Mouse (Mus musculus): ENCODE data around the gene Rbbp7. TPM values are rescaled to one million over a fixed set of nuclear protein-coding genes. Genes with fewer than 3 reads are reported as not detected.

Gene Rbbp7
- total RNA-seq (2014; fragmentation: Nextera tagmentation) (185 and 255 TPM in 2 replicates), total RNA-seq (2017) (276 and 296 TPM in 2 replicates)

DNA sequence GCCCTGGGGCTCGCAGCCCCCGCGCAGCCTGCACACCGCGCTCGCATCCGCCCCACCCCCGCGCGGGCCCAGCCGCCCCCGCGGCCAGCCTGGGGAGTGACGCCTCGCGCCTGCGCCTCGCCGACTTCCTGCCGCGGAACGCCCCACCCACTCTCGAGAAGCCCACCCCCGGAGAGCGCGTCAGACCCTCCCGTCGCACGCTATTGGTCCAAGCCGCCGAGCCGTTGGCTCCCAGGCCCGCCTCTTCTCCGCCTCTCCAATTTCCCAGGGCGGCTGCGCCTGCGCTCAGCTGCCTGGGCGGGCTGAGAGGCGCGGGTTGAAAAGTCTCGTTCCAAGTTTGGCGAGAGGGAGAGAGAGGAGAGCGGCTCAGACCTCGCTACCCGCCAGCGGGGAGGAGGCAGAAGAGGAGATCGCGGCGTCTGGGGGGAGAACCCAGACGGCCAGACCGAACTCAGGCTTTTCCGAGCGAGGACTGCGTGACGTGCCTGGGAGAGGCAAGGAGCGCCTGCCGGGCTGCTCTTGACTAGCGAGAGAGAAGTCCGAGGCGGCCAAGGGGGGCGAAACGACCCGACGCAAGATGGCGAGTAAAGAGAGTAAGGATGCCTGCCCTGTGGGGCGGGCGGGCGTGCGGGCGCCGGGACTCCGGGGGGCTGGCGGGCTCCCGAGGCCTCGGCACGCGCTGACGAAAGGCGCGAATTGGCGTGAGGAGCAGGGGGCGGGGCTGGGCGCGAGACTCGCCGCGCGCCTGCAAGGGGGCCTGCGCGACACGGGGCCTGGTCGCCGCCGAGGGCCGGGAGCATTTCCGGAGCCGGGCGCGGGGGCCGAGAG lies at the start of gene Rbbp7:
Rbbp7 (plus strand) TSS at position 288 of the 828 bp plus-strand sequence.
- ATAC-seq (replicated peaks; ENCODE audit: poor library complexity, severe bottlenecking) = peak; percentile 84

DNA sequence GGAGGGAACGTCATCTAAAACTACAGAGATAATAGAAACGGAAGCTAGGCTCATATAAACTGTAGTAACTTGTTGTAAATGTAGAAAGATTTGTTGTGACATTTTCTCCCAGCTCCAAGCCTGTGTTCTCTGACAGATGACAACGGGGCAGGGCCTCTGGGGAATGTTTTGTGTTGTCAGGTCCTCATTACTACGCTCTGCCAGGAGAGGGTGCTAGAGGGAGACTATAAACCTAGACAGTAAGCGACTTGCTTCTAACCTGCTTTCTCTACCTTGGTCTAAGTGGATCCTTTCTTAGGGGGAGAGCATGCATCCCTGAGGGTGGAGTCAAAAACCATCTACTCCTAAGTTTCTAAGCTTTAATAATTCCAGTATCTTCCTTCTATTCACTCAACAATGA lies 42.4 kb upstream of the Rbbp7 start:
- peak; percentile 93 for ATAC-seq (replicated peaks; ENCODE audit: poor library complexity, severe bottlenecking)

DNA sequence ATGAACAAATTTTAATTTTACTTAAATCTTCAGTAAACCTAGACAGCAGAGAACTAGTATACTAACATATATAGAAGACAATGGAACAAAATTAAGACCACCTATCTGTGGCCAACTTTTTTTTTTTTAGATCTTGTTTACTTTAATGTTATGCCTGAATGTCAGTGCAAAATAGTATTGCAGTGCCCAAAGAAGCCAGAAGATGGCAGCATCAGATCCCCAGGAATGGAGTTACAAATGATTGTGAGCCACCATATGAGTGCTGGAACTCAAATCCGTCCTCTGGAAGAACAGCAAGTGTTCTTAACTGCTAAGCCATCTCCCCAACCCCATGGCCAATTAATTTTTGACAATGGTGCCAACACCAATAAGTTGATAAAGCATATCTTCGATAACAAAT lies 40.6 kb upstream of the Rbbp7 start:
- ATAC-seq (replicated peaks; ENCODE audit: poor library complexity, severe bottlenecking) = peak; percentile 77

DNA sequence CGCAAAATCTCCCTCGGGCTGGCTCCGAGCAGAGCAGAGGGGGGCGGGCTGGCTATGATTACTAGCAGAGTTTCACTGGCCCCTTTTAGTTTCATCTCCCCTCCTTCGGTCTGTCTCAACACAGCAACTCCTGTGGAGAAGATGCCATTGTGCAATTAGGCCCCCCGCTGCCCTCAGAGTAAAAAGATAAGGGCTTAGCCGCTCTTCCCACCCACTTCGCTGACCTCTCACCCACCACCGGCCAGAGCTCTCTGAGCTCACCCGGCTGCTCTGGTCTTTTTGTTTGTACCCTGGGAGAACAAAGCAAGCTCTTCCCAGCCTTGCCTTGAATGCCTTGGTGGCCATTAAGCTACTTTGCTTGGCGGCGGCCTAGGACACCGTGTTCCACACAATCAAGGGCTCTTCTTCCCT lies 32.8 kb upstream of the Rbbp7 start:
- ATAC-seq (replicated peaks; ENCODE audit: poor library complexity, severe bottlenecking) = peak; percentile 63

GRCm38 (mm10) chrX:162727795-162728194 lies 32.4 kb upstream of the Rbbp7 start:
- no peak for ATAC-seq (replicated peaks; ENCODE audit: poor library complexity, severe bottlenecking)

GRCm38 (mm10) chrX:162728228-162728627 lies 32.0 kb upstream of the Rbbp7 start:
- no peak for ATAC-seq (replicated peaks; ENCODE audit: poor library complexity, severe bottlenecking)

- no peak for ATAC-seq (replicated peaks; ENCODE audit: poor library complexity, severe bottlenecking)
Observed at GRCm38 (mm10) chrX:162730031-162730430, 30.2 kb upstream of the Rbbp7 start.

DNA sequence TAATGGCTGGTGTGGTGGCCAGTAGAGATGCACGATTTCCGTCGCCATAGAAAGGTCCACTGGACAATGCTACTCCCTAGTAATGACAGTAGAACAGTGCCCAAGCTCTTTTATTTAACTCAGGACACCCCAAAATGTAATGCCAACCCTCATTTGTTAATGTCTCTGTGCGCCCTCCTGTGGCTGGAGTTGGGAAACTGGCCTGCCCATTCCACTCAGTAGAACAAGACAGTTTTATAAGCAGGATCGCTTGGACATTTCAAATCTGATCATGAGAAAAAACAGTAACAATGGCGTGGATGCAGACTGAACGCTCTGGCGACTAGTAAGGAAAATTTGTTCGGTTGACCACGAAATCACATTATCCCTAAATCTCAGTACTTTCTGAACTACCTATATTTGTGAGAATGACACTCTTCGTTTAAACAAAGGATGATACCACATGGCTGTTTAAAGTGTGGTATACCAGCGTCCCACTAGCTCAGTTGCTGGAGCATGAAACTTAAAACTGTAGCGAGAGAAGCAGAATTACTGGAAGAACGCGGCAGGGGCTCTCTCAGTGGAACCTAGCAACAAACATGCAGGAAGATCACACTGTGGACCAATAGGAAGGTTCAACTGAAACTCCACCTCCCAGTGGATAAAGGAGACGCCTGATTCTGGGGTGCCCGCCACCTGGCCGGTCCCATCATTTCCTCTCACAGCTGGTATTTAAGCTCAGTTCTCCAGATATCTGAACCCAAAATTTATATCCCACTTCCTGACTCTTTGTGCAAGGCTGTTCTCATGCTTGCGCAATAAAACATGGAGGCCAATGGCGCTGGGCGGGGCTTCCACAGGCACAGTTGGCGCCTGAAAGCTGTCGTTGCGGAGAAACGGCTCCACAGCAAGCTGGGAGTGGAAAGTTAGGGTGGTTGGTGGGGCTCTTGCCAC lies 24.9 kb upstream of the Rbbp7 start:
- peak; percentile 91 for ATAC-seq (replicated peaks; ENCODE audit: poor library complexity, severe bottlenecking)

GRCm38 (mm10) chrX:162736140-162736659 lies 24.0 kb upstream of the Rbbp7 start:
- ATAC-seq (replicated peaks; ENCODE audit: poor library complexity, severe bottlenecking) = peak; percentile 56

GRCm38 (mm10) chrX:162748696-162749420 lies 11.3 kb upstream of the Rbbp7 start:
- ATAC-seq (replicated peaks; ENCODE audit: poor library complexity, severe bottlenecking) = no peak

- peak; percentile 79 for ATAC-seq (replicated peaks; ENCODE audit: poor library complexity, severe bottlenecking)
Observed at GRCm38 (mm10) chrX:162752418-162752817, 7.8 kb upstream of the Rbbp7 start.

DNA sequence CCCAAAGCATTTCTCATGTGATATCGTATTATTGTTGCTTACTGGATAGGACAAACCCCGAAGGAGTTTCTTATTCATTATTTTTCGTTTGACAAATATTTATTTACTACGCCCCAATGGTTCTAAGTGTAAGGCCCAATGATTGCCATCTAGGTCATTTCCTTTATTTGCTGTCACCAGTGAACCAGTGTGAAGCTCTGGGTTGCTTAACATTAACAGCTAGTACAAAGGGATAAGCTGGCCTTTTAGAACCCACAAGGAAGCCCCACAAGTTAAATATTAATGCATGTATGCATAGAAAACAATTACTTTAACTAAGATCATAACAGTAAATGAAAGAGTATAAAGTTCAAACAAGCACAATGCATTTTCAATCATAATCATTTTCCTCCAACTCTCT lies 5.9 kb upstream of the Rbbp7 start:
- ATAC-seq (replicated peaks; ENCODE audit: poor library complexity, severe bottlenecking) = no peak

DNA sequence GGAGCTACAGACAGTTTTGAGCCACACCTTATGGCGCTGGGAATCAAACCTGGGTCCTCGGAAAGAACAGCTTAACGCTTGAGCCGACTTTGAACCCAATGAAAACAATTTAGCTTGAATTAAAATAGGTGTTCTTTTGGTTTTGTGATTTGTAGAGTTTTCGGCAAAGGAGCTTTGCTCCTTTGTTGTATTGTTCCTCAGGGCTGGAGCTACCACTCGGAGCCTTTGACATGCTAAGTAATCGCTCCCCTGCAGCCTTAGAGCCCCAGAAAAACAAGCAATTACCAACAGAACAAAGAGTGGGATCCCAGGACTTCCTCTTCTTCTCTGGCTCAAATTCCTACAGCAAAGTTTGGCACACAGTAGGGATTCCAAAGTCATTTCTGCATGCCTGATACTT lies 4.1 kb upstream of the Rbbp7 start:
- no peak for ATAC-seq (replicated peaks; ENCODE audit: poor library complexity, severe bottlenecking)

DNA sequence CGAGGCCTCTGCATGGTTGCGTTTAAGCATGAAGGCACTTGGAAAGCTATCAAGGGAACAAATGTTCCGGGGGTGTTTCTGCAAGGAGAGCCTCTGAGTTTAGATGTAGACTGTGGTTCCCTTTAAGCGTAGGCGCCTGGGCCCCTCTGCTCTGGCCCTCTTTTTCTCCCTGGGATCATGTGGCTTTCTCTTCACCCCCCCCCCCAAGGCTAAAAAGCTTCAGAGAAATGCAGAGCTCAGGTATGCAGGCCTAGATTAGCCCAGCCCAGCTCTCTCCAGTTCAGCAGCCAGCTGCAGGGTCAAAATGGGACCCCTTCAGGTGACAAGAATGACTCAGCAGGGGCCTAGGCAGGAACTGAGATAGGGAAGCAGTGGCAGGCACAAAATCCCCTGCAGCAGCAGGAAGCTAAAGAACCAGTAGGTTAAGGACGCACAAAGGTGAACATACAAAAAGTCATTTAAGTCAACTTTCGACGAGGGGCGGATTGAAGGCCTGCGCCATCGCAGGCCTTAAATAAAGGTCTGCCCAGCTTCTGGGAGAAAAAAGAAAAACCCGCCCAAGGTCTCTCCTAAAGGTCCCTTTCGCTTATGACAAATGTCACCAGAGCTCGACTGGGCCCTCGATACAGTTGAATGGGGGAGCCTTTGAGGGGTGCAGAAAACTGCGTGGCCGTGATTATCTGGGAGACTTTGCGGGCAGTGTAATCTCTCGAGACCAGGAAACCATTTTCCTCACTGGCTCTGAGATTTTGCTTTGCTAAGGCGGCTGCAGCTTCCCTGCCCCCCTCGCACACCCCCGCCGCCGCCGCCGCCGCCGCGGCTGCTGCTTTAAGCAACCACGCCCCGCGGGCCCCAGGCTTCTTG lies 719 bp upstream of the Rbbp7 start:
- peak; percentile 21 for ATAC-seq (replicated peaks; ENCODE audit: poor library complexity, severe bottlenecking)

- peak; percentile 12 for ATAC-seq (replicated peaks; ENCODE audit: poor library complexity, severe bottlenecking)
Observed at GRCm38 (mm10) chrX:162760958-162761515, 835 bp downstream of the Rbbp7 start.

DNA sequence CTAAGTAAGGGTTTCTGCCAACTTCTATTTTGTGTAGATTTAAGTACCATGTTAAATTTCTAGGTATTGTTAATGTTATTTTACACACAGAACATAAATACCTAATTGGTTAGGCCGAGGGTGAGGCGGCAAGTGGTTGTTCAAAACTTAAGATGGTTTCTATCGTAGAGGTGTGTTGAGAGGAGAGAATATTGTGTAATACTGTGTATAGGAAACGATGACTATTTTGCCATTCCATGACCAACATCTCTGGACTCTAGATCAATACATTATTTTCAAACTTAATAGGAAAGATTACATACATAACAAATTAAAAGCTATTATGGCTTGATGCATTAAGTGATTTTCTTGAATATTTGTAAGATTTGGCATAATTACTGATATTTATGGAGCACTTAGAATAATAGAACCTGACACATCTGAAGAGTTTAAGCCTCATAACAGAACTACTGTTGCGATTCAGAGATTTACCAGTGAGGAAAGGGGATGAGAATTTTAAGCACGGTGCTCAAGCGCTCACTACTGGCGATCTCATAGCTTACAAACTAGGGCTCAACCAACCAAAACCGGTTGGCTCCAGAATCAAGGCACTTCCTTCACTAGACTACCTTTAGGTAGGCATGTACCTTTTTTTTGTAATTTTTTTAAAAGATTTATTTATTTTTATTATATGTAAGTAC lies 1.7 kb downstream of the Rbbp7 start:
- ATAC-seq (replicated peaks; ENCODE audit: poor library complexity, severe bottlenecking) = no peak

DNA sequence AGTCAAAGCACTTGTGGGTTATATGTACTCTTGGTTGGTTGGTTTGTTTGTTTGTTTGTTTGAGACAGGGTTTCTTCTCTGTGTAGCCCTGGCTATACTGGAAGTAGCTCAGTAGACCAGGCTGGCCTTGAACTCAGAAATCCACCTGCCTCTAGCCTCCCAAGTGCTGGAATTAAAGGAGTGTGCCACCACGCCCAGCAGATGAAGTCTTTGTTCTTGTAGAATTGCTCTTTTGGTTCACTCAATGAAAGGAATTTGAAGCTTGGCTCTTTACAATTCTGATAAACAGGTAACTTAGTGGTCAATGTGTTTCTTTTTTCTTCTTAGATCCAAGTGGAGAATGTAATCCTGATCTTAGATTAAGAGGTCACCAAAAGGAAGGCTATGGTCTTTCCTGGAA lies 10.5 kb downstream of the Rbbp7 start:
- no peak for ATAC-seq (replicated peaks; ENCODE audit: poor library complexity, severe bottlenecking)

- ATAC-seq (replicated peaks; ENCODE audit: poor library complexity, severe bottlenecking) = no peak
Observed at GRCm38 (mm10) chrX:162788372-162788771, 28.2 kb downstream of the Rbbp7 start.
